Mouse (Mus musculus): Measurements from ENCODE around the gene Lpp. TPM values are rescaled to one million over a fixed set of nuclear protein-coding genes. Genes with fewer than 3 reads are reported as not detected.

Gene Lpp
- total and polyA plus RNA-seq, 2 experiments from 2014 or later: 8.4 to 13.1 TPM

GRCm38 (mm10) chr16:24593535-24593934 is 200.2 kb downstream of the Lpp start:
- no peaks in the 10 kb centered on the region for H3K27me3 ChIP-seq (ENCODE audit: insufficient read depth, low read length)
- H3K36me3 ChIP-seq (ENCODE audit: insufficient read depth, low read length): no peaks in the 10 kb centered on the region
- no peak for ATAC-seq
- H3K9me3 ChIP-seq (ENCODE audit: low read length): no peaks in the 10 kb centered on the region
- no peaks in the 10 kb centered on the region for H3K4me1 ChIP-seq (ENCODE audit: insufficient read depth, low read length)
- WGBS: 84% methylated on average over 4 of the region's 4 CpGs
- no peak for DNase-seq (ENCODE audit: low spot score)
- H3K4me2 ChIP-seq (ENCODE audit: low read depth, low read length): no peak overlapping the region
- TF ChIP-seq CTCF (IDR thresholded peaks at IDR 0.05; ENCODE audit: low read depth): no peak
- H3K9ac ChIP-seq (replicated peaks; ENCODE audit: low read length): no peak overlapping the region
- H3K4me3 ChIP-seq (ENCODE audit: low read length): no peak overlapping the region
- no peak overlapping the region for H3K27ac ChIP-seq

- Histone ChIP-seq H3K36me3 (ENCODE audit: insufficient read depth, low read length) (no peaks in the 10 kb centered on the region), H3K9ac (replicated peaks; ENCODE audit: low read length) (no peak overlapping the region), H3K4me3 (ENCODE audit: low read length) (no peak overlapping the region), H3K4me2 (ENCODE audit: low read depth, low read length) (no peak overlapping the region), H3K27me3 (ENCODE audit: insufficient read depth, low read length) (no peaks in the 10 kb centered on the region), H3K9me3 (ENCODE audit: low read length) (no peaks in the 10 kb centered on the region), H3K27ac (no peak overlapping the region), H3K4me1 (ENCODE audit: insufficient read depth, low read length) (no peaks in the 10 kb centered on the region)
- DNase-seq (ENCODE audit: low spot score) (no peak), ATAC-seq (no peak)
- no peak for TF ChIP-seq CTCF (IDR thresholded peaks at IDR 0.05; ENCODE audit: low read depth)
- WGBS: 90% methylated on average over 5 of the region's 5 CpGs
Measured at GRCm38 (mm10) chr16:24594508-24594907, 201.2 kb downstream of the Lpp start.

- no peak for ATAC-seq
- H3K4me1 ChIP-seq (ENCODE audit: insufficient read depth, low read length): no peaks in the 10 kb centered on the region
Measured at GRCm38 (mm10) chr16:24595493-24595892, 202.2 kb downstream of the Lpp start.

GRCm38 (mm10) chr16:24598567-24598966 is 205.3 kb downstream of the Lpp start:
- Histone ChIP-seq H3K4me3 (ENCODE audit: low read length) (no peak overlapping the region), H3K27me3 (ENCODE audit: insufficient read depth, low read length) (no peaks in the 10 kb centered on the region), H3K36me3 (ENCODE audit: insufficient read depth, low read length) (no peaks in the 10 kb centered on the region), H3K9ac (replicated peaks; ENCODE audit: low read length) (no peak overlapping the region), H3K4me1 (ENCODE audit: insufficient read depth, low read length) (no peaks in the 10 kb centered on the region), H3K9me3 (ENCODE audit: low read length) (no peaks in the 10 kb centered on the region), H3K27ac (no peak overlapping the region), H3K4me2 (ENCODE audit: low read depth, low read length) (no peak overlapping the region)
- DNase-seq (ENCODE audit: low spot score) (no peak), ATAC-seq (no peak)
- TF ChIP-seq CTCF (IDR thresholded peaks at IDR 0.05; ENCODE audit: low read depth): no peak
- WGBS: 75% methylated on average over 7 of the region's 7 CpGs

More at GRCm38 (mm10) chr16:24595493-24595892, 202.2 kb downstream of the Lpp start:
- Histone ChIP-seq H3K27ac (no peak overlapping the region), H3K4me3 (ENCODE audit: low read length) (no peak overlapping the region), H3K4me2 (ENCODE audit: low read depth, low read length) (no peak overlapping the region), H3K9ac (replicated peaks; ENCODE audit: low read length) (no peak overlapping the region), H3K36me3 (ENCODE audit: insufficient read depth, low read length) (no peaks in the 10 kb centered on the region), H3K9me3 (ENCODE audit: low read length) (no peaks in the 10 kb centered on the region), H3K27me3 (ENCODE audit: insufficient read depth, low read length) (no peaks in the 10 kb centered on the region)
- TF ChIP-seq CTCF (IDR thresholded peaks at IDR 0.05; ENCODE audit: low read depth): no peak
- no peak for DNase-seq (ENCODE audit: low spot score)

- Histone ChIP-seq H3K4me3 (ENCODE audit: low read length) (no peak overlapping the region), H3K36me3 (ENCODE audit: insufficient read depth, low read length) (no peaks in the 10 kb centered on the region), H3K4me2 (ENCODE audit: low read depth, low read length) (no peak overlapping the region), H3K9ac (replicated peaks; ENCODE audit: low read length) (no peak overlapping the region), H3K27ac (no peak overlapping the region), H3K4me1 (ENCODE audit: insufficient read depth, low read length) (no peaks in the 10 kb centered on the region), H3K9me3 (ENCODE audit: low read length) (no peaks in the 10 kb centered on the region), H3K27me3 (ENCODE audit: insufficient read depth, low read length) (no peaks in the 10 kb centered on the region)
- no peak for DNase-seq (ENCODE audit: low spot score)
- no peak for ATAC-seq
- WGBS: 66% methylated on average over 7 of the region's 7 CpGs
- no peak for TF ChIP-seq CTCF (IDR thresholded peaks at IDR 0.05; ENCODE audit: low read depth)
Measured at GRCm38 (mm10) chr16:24599766-24600165, 206.5 kb downstream of the Lpp start.

GRCm38 (mm10) chr16:24600260-24600948 is 207.1 kb downstream of the Lpp start:
- Histone ChIP-seq H3K4me3 (ENCODE audit: low read length) (no peak overlapping the region), H3K9ac (replicated peaks; ENCODE audit: low read length) (no peak overlapping the region), H3K36me3 (ENCODE audit: insufficient read depth, low read length) (no peaks in the 10 kb centered on the region), H3K4me2 (ENCODE audit: low read depth, low read length) (no peak overlapping the region), H3K4me1 (ENCODE audit: insufficient read depth, low read length) (no peaks in the 10 kb centered on the region), H3K27me3 (ENCODE audit: insufficient read depth, low read length) (no peaks in the 10 kb centered on the region), H3K9me3 (ENCODE audit: low read length) (no peaks in the 10 kb centered on the region), H3K27ac (no peak overlapping the region)
- ATAC-seq (no peak), DNase-seq (ENCODE audit: low spot score) (no peak)
- no peak for TF ChIP-seq CTCF (IDR thresholded peaks at IDR 0.05; ENCODE audit: low read depth)
- WGBS: 79% methylated on average over 14 of the region's 14 CpGs

- Histone ChIP-seq H3K27ac (no peak overlapping the region), H3K4me2 (ENCODE audit: low read depth, low read length) (no peak overlapping the region), H3K9ac (replicated peaks; ENCODE audit: low read length) (no peak overlapping the region), H3K36me3 (ENCODE audit: insufficient read depth, low read length) (no peaks in the 10 kb centered on the region), H3K27me3 (ENCODE audit: insufficient read depth, low read length) (no peaks in the 10 kb centered on the region), H3K9me3 (ENCODE audit: low read length) (no peaks in the 10 kb centered on the region), H3K4me3 (ENCODE audit: low read length) (no peak overlapping the region), H3K4me1 (ENCODE audit: insufficient read depth, low read length) (peaks cover 6% of the 10 kb centered on the region; the same call in 1 of the 2 replicates)
- no peak for DNase-seq (ENCODE audit: low spot score)
- TF ChIP-seq CTCF (IDR thresholded peaks at IDR 0.05; ENCODE audit: low read depth): no peak
- ATAC-seq: no peak
- WGBS: 88% methylated on average over 4 of the region's 4 CpGs
Measured at GRCm38 (mm10) chr16:24603342-24603741, 210.0 kb downstream of the Lpp start.

All from hindbrain, postnatal 0 days (tissue).